Mouse (Mus musculus): ENCODE data around the gene Rgs7.

Gene Rgs7

DNA sequence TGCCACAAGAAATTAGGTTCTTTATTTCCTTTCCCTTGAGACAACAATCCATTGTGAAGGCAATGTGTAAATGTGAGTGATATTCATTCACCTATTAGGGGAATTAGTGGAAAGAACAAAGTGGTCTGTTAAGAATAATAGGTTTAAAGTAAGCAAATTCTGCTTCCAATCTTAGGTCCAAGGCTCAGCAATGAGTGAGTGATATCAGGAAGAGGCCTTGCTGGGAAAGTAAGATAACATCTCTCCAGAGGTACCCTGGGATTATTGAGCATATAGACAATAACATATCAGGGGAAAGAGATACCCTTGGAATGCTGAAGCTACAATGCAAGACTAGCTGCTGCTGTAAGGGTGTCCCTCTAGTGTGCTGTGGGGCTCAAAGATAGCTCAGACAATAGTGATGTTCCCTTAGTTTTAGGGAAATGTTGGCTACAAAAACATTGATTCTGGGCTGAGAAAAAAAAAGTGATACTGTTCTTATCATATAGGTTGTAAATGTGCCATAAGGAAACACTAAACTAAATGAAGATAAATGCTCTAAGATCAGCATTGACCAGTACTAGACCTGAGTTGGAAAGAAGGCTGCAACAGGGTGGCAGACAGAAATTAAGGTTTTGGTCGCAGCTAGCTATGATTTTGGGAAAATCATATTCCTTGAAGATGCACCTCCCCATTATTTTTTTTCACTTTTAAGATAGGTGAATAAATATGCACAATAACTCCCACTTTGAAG, 418.6 kb downstream of the Rgs7 start:
- TF ChIP-seq GATA4 (IDR thresholded peaks at IDR 0.05; ENCODE audit: insufficient replicate concordance, low read length) = no peak

DNA sequence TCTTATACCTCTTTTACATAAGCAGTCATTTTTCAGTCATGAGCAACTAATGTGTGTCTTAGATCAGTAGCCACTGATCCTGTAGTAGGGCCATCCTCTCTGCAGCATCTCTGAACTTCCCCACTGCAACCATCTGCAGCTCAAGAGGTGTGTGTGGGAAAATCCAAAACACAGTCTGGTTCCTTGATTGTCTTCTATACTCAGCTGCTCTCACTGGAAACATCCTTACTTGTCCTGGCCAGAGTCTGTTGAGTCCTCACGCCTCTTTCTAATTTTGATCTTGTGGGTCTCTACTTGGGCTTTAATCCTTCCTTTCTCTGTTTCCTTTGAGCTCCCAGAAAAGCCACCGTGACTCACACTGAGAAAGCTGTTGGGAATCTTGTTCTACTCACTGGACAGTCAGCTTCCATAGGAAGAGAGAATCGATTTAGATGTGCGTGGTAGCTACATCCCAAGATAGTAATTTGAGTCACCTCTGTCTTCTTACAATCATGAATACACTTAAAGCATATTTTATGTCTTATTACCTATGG, 422.5 kb downstream of the Rgs7 start:
- TF ChIP-seq GATA4 (IDR thresholded peaks at IDR 0.05; ENCODE audit: insufficient replicate concordance, low read length) = no peak

- no peak for TF ChIP-seq GATA4 (IDR thresholded peaks at IDR 0.05; ENCODE audit: insufficient replicate concordance, low read length)
Observed at GRCm38 (mm10) chr1:175049121-175049520, 443.2 kb downstream of the Rgs7 start.

DNA sequence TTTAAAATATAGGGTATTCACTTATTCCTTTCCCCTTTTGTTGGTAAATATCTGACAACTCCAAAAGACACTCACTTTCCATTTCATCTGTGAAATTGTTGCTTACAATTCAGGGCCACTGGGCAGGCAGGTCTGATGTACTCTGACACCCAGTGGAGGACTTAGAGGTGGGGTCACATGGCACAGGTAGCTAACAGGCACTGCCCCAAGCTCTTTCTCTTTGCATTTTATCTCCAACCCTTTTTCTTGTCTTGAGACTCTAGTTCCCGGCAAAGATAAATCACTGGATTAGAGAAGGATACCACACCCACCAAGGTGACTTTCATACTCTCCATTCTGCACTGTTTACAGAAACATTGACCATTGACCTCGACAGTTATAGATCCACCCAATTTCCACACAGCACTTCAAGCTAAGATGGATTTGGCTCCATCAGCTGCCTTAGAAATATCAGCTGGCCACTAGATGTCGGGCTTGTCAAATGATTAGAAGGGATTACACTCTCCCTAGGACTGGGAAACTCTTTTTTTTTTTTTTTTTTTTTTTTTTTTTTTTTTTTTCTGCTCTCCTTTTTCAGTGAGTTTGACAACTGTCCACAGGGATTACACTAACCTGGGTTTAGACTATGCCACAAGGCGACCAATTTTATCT, 451.0 kb downstream of the Rgs7 start:
- no peak for TF ChIP-seq GATA4 (IDR thresholded peaks at IDR 0.05; ENCODE audit: insufficient replicate concordance, low read length)

- TF ChIP-seq GATA4 (IDR thresholded peaks at IDR 0.05; ENCODE audit: insufficient replicate concordance, low read length) = no peak
Observed at GRCm38 (mm10) chr1:175040038-175040437, 452.3 kb downstream of the Rgs7 start.

DNA sequence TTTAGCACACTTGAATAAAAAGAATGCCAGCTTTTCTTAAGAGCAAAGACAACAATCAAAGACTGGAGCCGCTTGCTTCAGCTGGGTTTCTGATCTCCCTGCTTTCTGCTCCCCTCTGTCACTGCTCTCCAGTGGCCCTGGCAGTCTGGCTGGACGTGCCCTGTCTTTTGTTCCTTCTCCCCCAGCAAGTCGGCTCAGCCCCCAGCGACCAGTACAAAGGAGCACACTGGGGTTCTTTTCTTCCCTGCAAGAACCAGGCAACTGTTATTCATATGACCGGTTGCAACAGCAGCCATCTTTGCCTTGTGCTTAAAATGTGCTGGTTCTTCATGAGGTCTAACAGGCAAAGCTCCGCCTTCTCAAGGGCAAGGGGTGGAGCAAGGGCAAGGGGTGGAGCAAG, 452.7 kb downstream of the Rgs7 start:
- no peak for TF ChIP-seq GATA4 (IDR thresholded peaks at IDR 0.05; ENCODE audit: insufficient replicate concordance, low read length)

- TF ChIP-seq GATA4 (IDR thresholded peaks at IDR 0.05; ENCODE audit: insufficient replicate concordance, low read length) = no peak
Observed at GRCm38 (mm10) chr1:175035461-175035860, 456.8 kb downstream of the Rgs7 start.

GRCm38 (mm10) chr1:175032015-175032414, 460.3 kb downstream of the Rgs7 start:
- no peak for TF ChIP-seq GATA4 (IDR thresholded peaks at IDR 0.05; ENCODE audit: insufficient replicate concordance, low read length)

- TF ChIP-seq GATA4 (IDR thresholded peaks at IDR 0.05; ENCODE audit: insufficient replicate concordance, low read length) = no peak
Observed at GRCm38 (mm10) chr1:175028716-175029204, 463.5 kb downstream of the Rgs7 start.

- TF ChIP-seq GATA4 (IDR thresholded peaks at IDR 0.05; ENCODE audit: insufficient replicate concordance, low read length) = no peak
Observed at GRCm38 (mm10) chr1:175028267-175028666, 464.0 kb downstream of the Rgs7 start.

GRCm38 (mm10) chr1:175025781-175026309, 466.5 kb downstream of the Rgs7 start:
- TF ChIP-seq GATA4 (IDR thresholded peaks at IDR 0.05; ENCODE audit: insufficient replicate concordance, low read length) = no peak

DNA sequence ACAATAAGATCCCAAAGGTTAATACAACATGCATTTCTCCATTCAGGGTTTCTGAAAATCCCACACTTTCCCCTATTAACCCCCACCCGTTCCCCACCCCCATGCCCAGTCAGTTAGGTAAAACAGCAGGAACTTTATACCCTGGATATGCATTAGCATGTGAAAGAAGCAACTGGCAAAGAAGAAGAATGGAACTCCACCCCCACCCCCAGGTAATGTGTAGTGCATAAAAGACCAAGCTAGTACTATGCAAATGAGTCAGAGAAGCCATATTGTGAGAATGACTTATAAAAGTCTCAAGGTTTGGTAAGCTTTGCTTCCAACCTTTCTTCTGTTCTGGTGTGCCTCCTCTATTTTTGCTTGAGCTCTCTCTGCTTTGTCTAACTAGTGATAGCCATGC, 468.2 kb downstream of the Rgs7 start:
- TF ChIP-seq GATA4 (IDR thresholded peaks at IDR 0.05; ENCODE audit: insufficient replicate concordance, low read length) = no peak

All from liver, adult (tissue).